Mouse (Mus musculus) brain, embryonic 14.5 days (tissue): ENCODE results near the gene Ttc30a2. TPM values are rescaled to one million over a fixed set of nuclear protein-coding genes. Genes with fewer than 3 reads are reported as not detected.
"Not testable (repeated sequence)": the region's sequence is repeated elsewhere in the genome, so short reads cannot be mapped to it uniquely, and the experiment has no call there.

Experiments used
- DNase-seq: peaks from one replicate; pipeline ENCODE4 v3.0.0-alpha.2; 2011; ENCODE audit warnings: low read depth
- CTCF ChIP-seq: fragments of 200-500 bp; IDR thresholded peaks from 2 replicates; pipeline ENCODE4 v1.5.1; 2012; ENCODE audit warnings: inconsistent platforms, mild to moderate bottlenecking, moderate library complexity, borderline replicate concordance; ENCODE audit not compliant: insufficient read depth, insufficient read length; ENCODE audit errors: extremely low read depth
- POLR2A ChIP-seq: fragments of 200-500 bp; IDR thresholded peaks from 2 replicates; pipeline ENCODE4 v1.6.1; 2012; ENCODE audit warnings: mild to moderate bottlenecking, inconsistent platforms, borderline replicate concordance; ENCODE audit not compliant: poor library complexity, insufficient read depth, insufficient read length, severe bottlenecking; ENCODE audit errors: extremely low read depth
- polyA plus RNA-seq: library from polyadenylated mRNA; depleted of rRNA; stranded (reverse); fragments of >200 nt; gene quantifications from 2 replicates; pipeline ENCODE4 v1.2.3, GENCODE M21; 2012; rRNA removed

The Ttc30a2 gene
- polyA plus RNA-seq, 1 experiment: 1.2 TPM

- TF ChIP-seq CTCF (no peak), POLR2A (no peak)
- peak; percentile 94 for DNase-seq
Measured at GRCm38 (mm10) chr2:75938117-75939063, 39.6 kb downstream of the Ttc30a2 start, which contains the start of gene Ttc30b. Gene Ttc30b, minus strand, starts transcription at chr2:75938585.

- DNase-seq: not testable (repeated sequence)
Measured at GRCm38 (mm10) chr2:75937520-75938116, 40.4 kb downstream of the Ttc30a2 start.

GRCm38 (mm10) chr2:75936685-75937084, 41.3 kb downstream of the Ttc30a2 start:
- DNase-seq: not testable (repeated sequence)

GRCm38 (mm10) chr2:75933541-75933940, 44.4 kb downstream of the Ttc30a2 start:
- no peak for TF ChIP-seq CTCF
- TF ChIP-seq POLR2A: no peak

GRCm38 (mm10) chr2:75930941-75931340, 47.0 kb downstream of the Ttc30a2 start:
- TF ChIP-seq CTCF: no peak
- TF ChIP-seq POLR2A: no peak

More at GRCm38 (mm10) chr2:75933541-75933940, 44.4 kb downstream of the Ttc30a2 start:
- no peak for DNase-seq

GRCm38 (mm10) chr2:75929786-75930444, 48.1 kb downstream of the Ttc30a2 start:
- TF ChIP-seq POLR2A (no peak), CTCF (no peak)
- no peak for DNase-seq

More at GRCm38 (mm10) chr2:75930941-75931340, 47.0 kb downstream of the Ttc30a2 start:
- DNase-seq: no peak

GRCm38 (mm10) chr2:75929141-75929540, 48.8 kb downstream of the Ttc30a2 start:
- no peak for DNase-seq
- TF ChIP-seq POLR2A: no peak

- no peak for DNase-seq
- TF ChIP-seq POLR2A (no peak), CTCF (no peak)
Measured at GRCm38 (mm10) chr2:75928011-75928410, 50.0 kb downstream of the Ttc30a2 start.

GRCm38 (mm10) chr2:75926061-75926460, 51.9 kb downstream of the Ttc30a2 start:
- TF ChIP-seq CTCF: no peak
- TF ChIP-seq POLR2A: no peak
- no peak for DNase-seq

Other genes with a start within 250 kb of the Ttc30a2 start
- 17.5 and 21.5 TPM in 2 replicates for gene Agps, start 146.0 kb downstream of the Ttc30a2 start, polyA plus RNA-seq
- 12.1 and 13.5 TPM in 2 replicates for gene Ttc30b, start 39.6 kb downstream of the Ttc30a2 start, polyA plus RNA-seq
- gene Ttc30a1, start 3.8 kb upstream of the Ttc30a2 start, polyA plus RNA-seq: 8.4 and 9.1 TPM in 2 replicates